Mouse (Mus musculus): Measurements from ENCODE around the gene Cfap99. TPM values are rescaled to one million over a fixed set of nuclear protein-coding genes. Genes with fewer than 3 reads are reported as not detected.

The Cfap99 gene
- polyA plus RNA-seq, 1 experiment = not detected

GRCm38 (mm10) chr5:34319491-34320034, 31.2 kb downstream of the Cfap99 start:
- TF ChIP-seq POLR2A (IDR thresholded peaks at IDR 0.05; ENCODE audit: borderline replicate concordance, low read depth, low read length) (no peak), CTCF (IDR thresholded peaks at IDR 0.05; ENCODE audit: low read depth, low read length) (no peak)
- peaks cover 2% of the 10 kb centered on the region; the same call in 1 of the 2 replicates for H3K4me1 ChIP-seq (ENCODE audit: control insufficient read depth, insufficient read depth, low read length)
- no peak overlapping the region for H3K27ac ChIP-seq (ENCODE audit: insufficient read depth, low read depth, low read length)
- no peak overlapping the region for H3K4me3 ChIP-seq (ENCODE audit: insufficient read depth, low read length)

- Histone ChIP-seq H3K4me1 (ENCODE audit: control insufficient read depth, insufficient read depth, low read length) (peaks cover 6% of the 10 kb centered on the region), H3K4me3 (ENCODE audit: insufficient read depth, low read length) (no peak overlapping the region), H3K27ac (ENCODE audit: insufficient read depth, low read depth, low read length) (no peak overlapping the region)
- TF ChIP-seq CTCF (IDR thresholded peaks at IDR 0.05; ENCODE audit: low read depth, low read length) (no peak), POLR2A (IDR thresholded peaks at IDR 0.05; ENCODE audit: borderline replicate concordance, low read depth, low read length) (no peak)
Measured at GRCm38 (mm10) chr5:34321236-34321635, 32.8 kb downstream of the Cfap99 start.

- H3K4me1 ChIP-seq (ENCODE audit: control insufficient read depth, insufficient read depth, low read length) = peaks cover 12% of the 10 kb centered on the region
- no peak overlapping the region for H3K27ac ChIP-seq (ENCODE audit: insufficient read depth, low read depth, low read length)
- no peak overlapping the region for H3K4me3 ChIP-seq (ENCODE audit: insufficient read depth, low read length)
- TF ChIP-seq POLR2A (IDR thresholded peaks at IDR 0.05; ENCODE audit: borderline replicate concordance, low read depth, low read length) (no peak), CTCF (IDR thresholded peaks at IDR 0.05; ENCODE audit: low read depth, low read length) (no peak)
Measured at GRCm38 (mm10) chr5:34325286-34325685, 36.9 kb downstream of the Cfap99 start.

DNA sequence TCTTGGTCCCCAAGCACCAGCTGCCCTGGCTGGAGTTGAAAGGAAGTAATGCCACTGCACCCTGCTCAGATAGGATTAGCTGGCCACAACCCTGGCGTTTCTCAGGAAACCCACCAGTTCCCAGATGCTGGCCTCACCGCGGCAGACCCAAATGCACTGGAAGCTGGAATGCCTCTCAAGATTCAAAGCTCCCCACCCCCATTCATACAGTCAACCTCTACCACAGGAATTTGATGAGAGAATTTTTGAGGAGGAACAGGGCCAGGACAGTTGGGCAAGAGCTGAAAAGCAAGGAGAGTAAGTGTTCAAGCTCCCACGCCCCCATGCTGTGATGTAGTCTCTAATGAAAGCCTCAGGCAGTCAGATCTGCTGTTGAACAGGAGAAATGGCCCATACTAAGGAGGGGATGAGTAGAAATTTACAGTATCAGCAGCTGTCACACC, 37.9 kb downstream of the Cfap99 start:
- Histone ChIP-seq H3K4me3 (ENCODE audit: insufficient read depth, low read length) (no peak overlapping the region), H3K27ac (ENCODE audit: insufficient read depth, low read depth, low read length) (no peak overlapping the region), H3K4me1 (ENCODE audit: control insufficient read depth, insufficient read depth, low read length) (peaks cover 12% of the 10 kb centered on the region)
- TF ChIP-seq POLR2A (IDR thresholded peaks at IDR 0.05; ENCODE audit: borderline replicate concordance, low read depth, low read length) (no peak), CTCF (IDR thresholded peaks at IDR 0.05; ENCODE audit: low read depth, low read length) (no peak)

DNA sequence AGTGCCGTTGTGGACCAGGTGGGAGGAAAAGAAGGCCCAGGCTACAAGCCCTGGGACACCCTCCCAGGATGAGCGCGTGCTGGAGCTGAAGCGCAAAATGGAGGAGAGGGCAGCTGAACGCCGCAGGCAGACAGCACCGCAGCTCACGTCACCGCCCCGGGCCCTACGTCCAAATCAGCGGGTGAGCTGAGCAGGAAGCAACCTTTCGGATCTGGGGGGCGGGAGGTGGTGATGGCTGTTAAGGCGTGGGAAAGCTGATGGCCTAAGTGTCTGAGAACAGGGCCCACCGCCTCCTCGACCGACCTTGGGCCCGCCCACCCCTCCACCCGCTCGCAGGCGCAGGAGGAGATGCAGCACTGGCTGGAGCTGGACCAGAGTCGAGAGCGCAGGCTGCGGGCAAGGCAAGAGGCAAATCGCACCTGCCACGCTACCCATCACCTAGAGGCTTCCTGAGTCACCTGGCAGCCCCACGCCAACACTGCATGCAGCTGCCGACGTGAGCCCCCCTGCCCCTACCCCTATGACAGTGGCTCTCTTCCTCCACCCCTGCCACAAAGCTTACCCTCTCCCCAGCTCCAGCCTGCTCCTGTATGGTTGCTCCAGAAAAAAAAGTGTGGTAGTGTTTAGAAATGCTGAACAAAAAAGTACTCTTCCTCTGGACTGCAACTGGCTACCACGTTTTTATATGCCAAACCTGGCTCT, 38.6 kb downstream of the Cfap99 start:
- no peak for TF ChIP-seq POLR2A (IDR thresholded peaks at IDR 0.05; ENCODE audit: borderline replicate concordance, low read depth, low read length)
- no peak for TF ChIP-seq CTCF (IDR thresholded peaks at IDR 0.05; ENCODE audit: low read depth, low read length)
- Histone ChIP-seq H3K4me3 (ENCODE audit: insufficient read depth, low read length) (no peak overlapping the region), H3K4me1 (ENCODE audit: control insufficient read depth, insufficient read depth, low read length) (peaks cover 12% of the 10 kb centered on the region), H3K27ac (ENCODE audit: insufficient read depth, low read depth, low read length) (no peak overlapping the region)

DNA sequence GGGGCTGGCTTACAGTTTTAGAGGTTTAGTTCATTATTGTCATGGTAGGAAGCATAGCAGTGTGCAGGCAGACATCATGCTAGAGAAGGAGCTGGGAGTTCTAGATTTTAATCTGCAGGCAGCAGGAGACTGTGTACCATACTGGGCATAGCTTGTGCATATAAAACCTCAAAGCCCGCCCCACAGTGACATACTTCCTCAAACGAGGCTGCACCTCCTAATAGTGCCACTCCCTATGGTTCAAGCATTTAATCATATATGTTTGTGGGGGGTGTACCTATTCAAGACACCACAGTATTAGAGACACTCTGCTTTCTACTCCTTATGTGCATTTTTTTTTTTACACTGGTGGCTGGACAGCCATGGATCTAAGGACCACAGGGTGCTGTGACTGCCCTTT, 41.7 kb downstream of the Cfap99 start:
- TF ChIP-seq POLR2A (IDR thresholded peaks at IDR 0.05; ENCODE audit: borderline replicate concordance, low read depth, low read length) (no peak), CTCF (IDR thresholded peaks at IDR 0.05; ENCODE audit: low read depth, low read length) (no peak)
- no peak overlapping the region for H3K27ac ChIP-seq (ENCODE audit: insufficient read depth, low read depth, low read length)
- H3K4me3 ChIP-seq (ENCODE audit: insufficient read depth, low read length) = no peak overlapping the region
- H3K4me1 ChIP-seq (ENCODE audit: control insufficient read depth, insufficient read depth, low read length) = peaks cover 16% of the 10 kb centered on the region

DNA sequence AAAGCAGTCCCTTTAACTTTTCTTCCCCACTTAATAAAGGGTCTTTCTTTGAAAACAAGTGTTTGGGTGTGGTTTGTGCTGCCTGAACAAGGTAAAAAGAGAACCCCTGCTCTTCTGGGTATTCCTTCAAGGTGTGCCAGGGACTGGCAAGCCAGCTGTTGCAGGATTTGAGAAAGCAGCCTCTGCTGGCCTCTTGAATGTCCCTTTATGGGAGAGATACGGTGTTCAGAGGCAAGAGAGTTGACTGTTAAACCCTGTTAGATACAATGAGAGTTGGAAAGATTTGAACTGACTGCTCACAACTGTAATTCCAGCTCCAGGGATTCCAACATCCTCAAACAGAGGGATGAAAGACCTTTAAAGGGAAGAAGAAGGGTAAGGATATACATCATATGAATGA, 45.7 kb downstream of the Cfap99 start:
- TF ChIP-seq CTCF (IDR thresholded peaks at IDR 0.05; ENCODE audit: low read depth, low read length) = no peak
- TF ChIP-seq POLR2A (IDR thresholded peaks at IDR 0.05; ENCODE audit: borderline replicate concordance, low read depth, low read length) = no peak
- Histone ChIP-seq H3K4me3 (ENCODE audit: insufficient read depth, low read length) (no peak overlapping the region), H3K4me1 (ENCODE audit: control insufficient read depth, insufficient read depth, low read length) (peaks cover 14% of the 10 kb centered on the region)

DNA sequence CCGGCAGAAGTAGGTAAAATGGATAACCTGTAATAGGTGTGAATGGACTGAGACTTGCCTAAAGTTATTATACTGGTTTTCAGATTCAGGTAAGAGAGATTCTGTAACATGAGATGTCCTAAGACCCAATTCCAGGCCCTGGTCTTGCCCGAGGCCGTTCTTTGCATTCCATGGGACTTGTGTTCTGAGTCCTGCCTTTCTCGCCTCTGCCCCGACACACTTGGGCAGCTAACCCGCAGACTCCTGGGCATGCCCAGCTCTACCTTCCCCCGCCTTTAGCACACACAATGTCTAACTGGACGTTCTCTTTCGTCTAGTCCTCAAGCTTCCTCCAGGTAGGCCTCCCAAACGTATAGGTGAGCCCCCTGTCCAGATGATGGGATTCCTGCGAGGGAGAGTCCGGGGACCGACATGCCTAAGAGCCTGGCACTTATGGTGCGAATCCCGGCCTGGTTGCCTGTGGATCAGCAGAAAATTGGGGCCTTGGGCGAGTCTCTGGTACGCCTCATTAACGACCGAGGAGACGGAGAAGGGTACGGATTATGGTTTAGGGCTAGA, 47.2 kb downstream of the Cfap99 start:
- TF ChIP-seq CTCF (IDR thresholded peaks at IDR 0.05; ENCODE audit: low read depth, low read length) (no peak; the same call in 1 of the 2 replicates), POLR2A (IDR thresholded peaks at IDR 0.05; ENCODE audit: borderline replicate concordance, low read depth, low read length) (no peak; the same call in 1 of the 2 replicates)
- H3K4me3 ChIP-seq (ENCODE audit: insufficient read depth, low read length) = peak overlapping the region; percentile 93

More for the DNA sequence above, 45.7 kb downstream of the Cfap99 start:
- H3K27ac ChIP-seq (ENCODE audit: insufficient read depth, low read depth, low read length) = no peak overlapping the region

GRCm38 (mm10) chr5:34336097-34336774, 47.8 kb downstream of the Cfap99 start, which contains the start of gene Rnf4:
Gene Rnf4, plus strand, starts transcription at chr5:34336289.
- peak; percentile 75; the same call in 1 of the 2 replicates for TF ChIP-seq POLR2A (IDR thresholded peaks at IDR 0.05; ENCODE audit: borderline replicate concordance, low read depth, low read length)
- no peak for TF ChIP-seq CTCF (IDR thresholded peaks at IDR 0.05; ENCODE audit: low read depth, low read length)
- Histone ChIP-seq H3K4me3 (ENCODE audit: insufficient read depth, low read length) (peak within 1 kb of the TSS; percentile 98), H3K4me1 (ENCODE audit: control insufficient read depth, insufficient read depth, low read length) (peaks cover 24% of the 10 kb centered on the region), H3K27ac (ENCODE audit: insufficient read depth, low read depth, low read length) (peak within 1 kb of the TSS; percentile 95)

More for the DNA sequence above, 47.2 kb downstream of the Cfap99 start:
- H3K4me1 ChIP-seq (ENCODE audit: control insufficient read depth, insufficient read depth, low read length) = peaks cover 22% of the 10 kb centered on the region
- H3K27ac ChIP-seq (ENCODE audit: insufficient read depth, low read depth, low read length) = peak overlapping the region; percentile 72
